Mouse (Mus musculus) midbrain, embryonic 11.5 days (tissue): ENCODE data around the gene Spdl1. TPM values are rescaled to one million over a fixed set of nuclear protein-coding genes. Genes with fewer than 3 reads are reported as not detected.
A peak's percentile ranks its signal among the peaks of the same experiment; 100 is the strongest.

Experiments
- ATAC-seq: fragments of 200-750 bp; cut with Nextera tagmentation; 2 replicates; pipeline ENCODE4 v1.8.0; 2017; ENCODE audit warnings: moderate TSS enrichment, moderate library complexity; ENCODE audit not compliant: low FRiP score
- DNase-seq: peaks from one replicate; pipeline ENCODE4 v3.0.0; 2015; ENCODE audit warnings: low spot score; ENCODE audit errors: missing footprints
- H3K27ac ChIP-seq: fragments of 300-500 bp; sonication (generic); 2 replicates; pipeline ENCODE4 v1.5.1; 2014; ENCODE audit warnings: low read depth, low read length
- H3K27me3 ChIP-seq: fragments of 300-500 bp; sonication (generic); 2 replicates; pipeline ENCODE4 v1.6.1; 2014; ENCODE audit warnings: mild to moderate bottlenecking, low read length, moderate library complexity, mixed read lengths; ENCODE audit not compliant: control insufficient read depth, insufficient read depth
- H3K36me3 ChIP-seq: fragments of 300-500 bp; sonication (generic); 2 replicates; pipeline ENCODE4 v1.6.1; 2014; ENCODE audit warnings: mild to moderate bottlenecking, low read length, moderate library complexity, mixed read lengths; ENCODE audit not compliant: control insufficient read depth, insufficient read depth
- H3K4me1 ChIP-seq: fragments of 300-500 bp; sonication (generic); 2 replicates; pipeline ENCODE4 v1.6.1; 2014; ENCODE audit warnings: low read length; ENCODE audit not compliant: control insufficient read depth, insufficient read depth
- H3K4me2 ChIP-seq: fragments of 300-500 bp; sonication (generic); 2 replicates; pipeline ENCODE4 v1.6.1; 2014; ENCODE audit warnings: mild to moderate bottlenecking, moderate library complexity
- H3K4me3 ChIP-seq: fragments of 300-500 bp; sonication (generic); 2 replicates; pipeline ENCODE4 v1.5.1; 2014; ENCODE audit warnings: low read depth, low read length
- H3K9ac ChIP-seq: fragments of 300-500 bp; sonication (generic); 2 replicates; pipeline ENCODE4 v1.6.1; 2014; ENCODE audit warnings: low read length
- H3K9me3 ChIP-seq: fragments of 300-500 bp; sonication (generic); 2 replicates; pipeline ENCODE4 v1.6.1; 2016; ENCODE audit warnings: low read length; ENCODE audit not compliant: control insufficient read depth
- WGBS: fragments of 180-500 bp; shearing (Covaris S2); extraction: QIAGEN DNeasy Blood & Tissue Kit; methylation state at CpG from one replicate; pipeline ENCODE4 v1.1.7; 2014; 5-methylcytosine and 5-hydroxymethylcytosine counted together
- polyA plus RNA-seq: library from polyadenylated mRNA; unstranded; fragments of >200 nt; fragmentation: Nextera tagmentation; extraction: Ambion mirVana; gene quantifications from 2 replicates; pipeline ENCODE4 v1.2.1, GENCODE M21; 2014

Spdl1 gene
- polyA plus RNA-seq, 1 experiment from 2014 or later, result 30.2 TPM

DNA sequence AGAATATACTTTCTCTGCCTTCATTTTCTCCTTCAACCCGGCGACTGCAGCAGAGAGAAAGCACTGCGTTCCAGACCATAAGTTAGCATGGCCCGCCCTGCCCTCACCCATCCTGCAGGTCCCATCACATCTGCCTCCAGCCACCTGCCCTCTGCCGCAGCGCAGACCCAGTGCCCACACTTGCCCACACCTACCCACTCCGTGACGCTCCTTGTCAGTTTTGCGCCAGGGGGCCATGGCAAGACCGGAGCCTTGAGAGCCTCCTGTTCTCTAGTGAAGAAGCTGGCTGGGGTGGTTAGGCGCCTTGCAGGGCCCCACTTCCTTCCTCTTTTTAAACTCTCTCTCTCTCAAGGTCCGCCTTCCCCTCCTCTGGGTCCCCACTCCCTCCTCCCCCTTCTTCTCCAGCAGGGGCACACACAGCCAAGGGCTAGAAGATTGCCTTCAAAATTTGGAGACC is 49.8 kb downstream of the Spdl1 start, which contains the start of gene Dock2:
TSS of gene Dock2 (minus strand) at position 306 of the 457 bp plus-strand sequence.
- Histone ChIP-seq H3K9ac (no peak within 1 kb of the TSS), H3K27me3 (no peaks in the 10 kb centered on the region), H3K4me1 (no peaks in the 10 kb centered on the region), H3K36me3 (no peaks in the 10 kb centered on the region), H3K9me3 (no peaks in the 10 kb centered on the region), H3K4me2 (no peak within 1 kb of the TSS), H3K27ac (no peak within 1 kb of the TSS), H3K4me3 (no peak within 1 kb of the TSS)
- no peak for ATAC-seq
- WGBS, result 91% methylated on average over 12 of the region's 12 CpGs
- no peak for DNase-seq

DNA sequence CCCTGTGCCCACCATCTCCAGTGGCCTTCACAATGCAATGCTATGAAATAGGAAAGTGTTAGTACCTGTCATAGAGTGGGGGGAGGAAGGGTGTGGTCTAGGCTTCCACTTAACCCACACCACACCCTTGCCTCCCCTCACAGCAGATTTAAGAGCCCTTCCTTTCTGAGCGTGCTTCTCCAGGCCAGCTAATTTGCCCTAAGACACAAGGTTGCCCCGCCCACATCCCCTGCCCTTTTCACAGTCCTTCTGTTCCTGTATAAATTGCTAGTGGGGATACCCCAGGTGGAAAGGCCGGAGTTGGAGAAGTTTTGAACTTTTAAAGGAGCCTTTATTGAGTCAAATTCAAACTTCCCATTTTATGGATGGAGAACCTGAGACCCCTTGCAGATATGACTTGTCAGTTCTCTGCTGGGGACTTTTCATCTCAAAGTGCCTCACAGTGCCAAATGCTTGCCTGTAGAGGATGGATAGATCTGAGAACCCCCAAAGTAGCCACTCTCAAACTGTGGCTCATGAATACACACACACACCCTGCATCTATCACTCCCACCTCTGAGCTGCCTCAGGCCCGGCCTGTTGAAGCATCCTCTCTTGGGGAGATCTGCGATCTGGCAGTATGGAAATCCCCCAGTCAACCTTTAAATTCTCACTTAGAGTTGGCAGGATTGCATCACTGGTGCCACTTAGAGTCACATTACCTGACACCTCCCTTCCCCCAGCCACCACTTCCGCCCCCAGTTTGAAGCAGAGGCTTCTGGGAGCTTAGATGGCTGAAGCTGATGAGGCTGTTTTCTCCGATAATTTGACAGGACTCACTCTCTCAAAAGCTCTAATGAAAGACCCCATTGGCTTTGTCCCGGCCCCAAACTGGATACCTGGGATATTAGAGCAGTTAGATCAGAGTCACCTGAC is 50.7 kb downstream of the Spdl1 start:
- H3K27me3 ChIP-seq, result no peaks in the 10 kb centered on the region
- DNase-seq (no peak), ATAC-seq (no peak)
- H3K4me1 ChIP-seq, result no peaks in the 10 kb centered on the region
- H3K36me3 ChIP-seq, result no peaks in the 10 kb centered on the region
- H3K27ac ChIP-seq, result no peak overlapping the region
- H3K9me3 ChIP-seq, result no peaks in the 10 kb centered on the region
- no peak overlapping the region for H3K4me2 ChIP-seq
- no peak overlapping the region for H3K9ac ChIP-seq
- 80% methylated on average over 8 of the region's 8 CpGs for WGBS
- H3K4me3 ChIP-seq, result no peak overlapping the region

DNA sequence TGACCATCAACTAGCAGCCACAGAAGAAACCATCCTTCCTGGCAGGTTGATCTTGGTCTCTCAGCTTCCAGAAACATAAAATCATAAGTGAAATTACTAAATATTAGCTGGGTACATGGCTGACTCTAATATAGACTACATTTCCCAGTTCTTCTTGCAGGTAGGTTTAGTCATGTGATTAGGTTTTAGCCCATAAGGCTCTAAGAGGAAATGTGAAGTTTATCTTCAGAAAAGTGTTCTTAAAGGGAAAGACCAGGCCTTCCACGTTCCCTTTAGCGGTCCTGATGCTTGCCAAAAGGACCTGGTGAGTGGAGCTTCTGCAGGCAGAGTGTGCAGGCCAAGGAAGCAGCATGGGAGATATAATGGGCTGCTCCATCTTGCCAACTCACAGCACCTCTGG is 52.7 kb downstream of the Spdl1 start:
- Histone ChIP-seq H3K4me1 (no peaks in the 10 kb centered on the region), H3K36me3 (no peaks in the 10 kb centered on the region), H3K27ac (no peak overlapping the region), H3K27me3 (no peaks in the 10 kb centered on the region), H3K4me2 (no peak overlapping the region), H3K4me3 (no peak overlapping the region), H3K9ac (no peak overlapping the region), H3K9me3 (no peaks in the 10 kb centered on the region)
- DNase-seq (peak; percentile 72), ATAC-seq (no peak)
- 73% methylated on average over 2 of the region's 2 CpGs for WGBS

DNA sequence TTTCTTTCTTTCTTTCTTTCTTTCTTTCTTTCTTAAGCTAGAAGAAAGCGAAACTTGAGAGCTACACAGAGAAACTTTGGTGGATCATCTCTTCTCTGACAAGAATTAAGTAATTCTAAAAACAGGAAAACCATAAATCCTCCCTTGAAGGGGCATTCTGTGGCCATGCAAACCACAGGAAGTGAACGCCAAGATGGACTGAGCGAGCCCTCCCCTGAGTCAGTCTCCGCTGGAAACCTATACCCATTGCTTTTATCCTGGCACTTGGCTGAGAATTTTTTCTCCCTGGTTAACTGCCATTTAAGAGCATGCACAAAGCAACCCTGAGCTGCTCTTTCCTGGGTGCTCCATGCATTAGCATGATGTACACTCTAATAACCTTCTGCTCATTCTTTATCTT is 53.5 kb downstream of the Spdl1 start:
- Histone ChIP-seq H3K36me3 (no peaks in the 10 kb centered on the region), H3K9me3 (no peaks in the 10 kb centered on the region), H3K27ac (no peak overlapping the region), H3K4me1 (no peaks in the 10 kb centered on the region), H3K4me3 (no peak overlapping the region), H3K9ac (no peak overlapping the region), H3K4me2 (no peak overlapping the region), H3K27me3 (no peaks in the 10 kb centered on the region)
- 87% methylated on average over 4 of the region's 4 CpGs for whole genome bisulfite sequencing
- no peak for ATAC-seq
- peak; percentile 8 for DNase-seq

DNA sequence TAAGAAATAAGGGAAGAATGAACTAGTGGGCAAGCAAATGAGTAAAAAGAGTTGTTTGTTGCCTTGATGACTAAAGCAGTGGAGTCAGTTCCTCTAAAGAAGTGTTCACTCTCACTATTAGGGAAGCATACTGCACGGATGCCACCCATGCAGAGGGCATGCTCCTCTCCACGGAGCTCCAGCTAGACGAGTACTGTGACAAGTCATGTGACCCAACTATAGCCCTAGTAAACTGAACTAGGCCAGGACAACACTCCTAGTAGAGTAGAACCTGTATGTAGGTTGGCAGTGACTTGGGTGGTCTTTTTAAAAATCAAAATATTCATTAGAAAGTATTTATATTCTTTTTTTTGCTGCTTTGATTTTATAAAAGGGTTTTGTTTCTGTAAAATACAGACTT is 55.1 kb downstream of the Spdl1 start:
- H3K9ac ChIP-seq, result no peak overlapping the region
- H3K27me3 ChIP-seq, result no peaks in the 10 kb centered on the region
- WGBS, result 87% methylated on average over 3 of the region's 3 CpGs
- H3K4me3 ChIP-seq, result no peak overlapping the region
- no peaks in the 10 kb centered on the region for H3K4me1 ChIP-seq
- no peak overlapping the region for H3K27ac ChIP-seq
- no peak overlapping the region for H3K4me2 ChIP-seq
- H3K36me3 ChIP-seq, result no peaks in the 10 kb centered on the region
- DNase-seq, result peak; percentile 59
- no peak for ATAC-seq
- H3K9me3 ChIP-seq, result no peaks in the 10 kb centered on the region

DNA sequence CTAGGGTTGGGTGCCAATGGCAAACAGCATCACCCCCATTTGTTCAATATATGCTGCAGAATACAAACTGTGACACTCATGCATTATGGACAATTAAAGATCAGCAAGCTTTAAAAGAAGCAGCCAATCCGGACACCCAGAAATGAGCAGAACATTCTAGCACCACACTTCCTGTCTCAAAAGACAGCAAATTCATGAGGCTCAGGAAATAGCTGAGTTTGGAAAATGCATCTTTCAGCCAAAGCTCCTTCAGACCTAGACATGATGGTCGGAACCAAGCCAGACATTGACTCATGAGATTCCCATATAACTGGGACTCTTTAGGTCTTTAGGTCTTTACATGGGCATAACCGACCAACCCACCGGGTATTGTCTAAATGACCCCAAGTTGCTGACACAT is 55.9 kb downstream of the Spdl1 start:
- Histone ChIP-seq H3K4me1 (no peaks in the 10 kb centered on the region), H3K27ac (no peak overlapping the region), H3K36me3 (no peaks in the 10 kb centered on the region), H3K4me3 (no peak overlapping the region), H3K9ac (no peak overlapping the region), H3K4me2 (no peak overlapping the region), H3K9me3 (no peaks in the 10 kb centered on the region), H3K27me3 (no peaks in the 10 kb centered on the region)
- 90% methylated on average over 4 of the region's 4 CpGs for WGBS
- peak; percentile 4 for DNase-seq
- no peak for ATAC-seq

DNA sequence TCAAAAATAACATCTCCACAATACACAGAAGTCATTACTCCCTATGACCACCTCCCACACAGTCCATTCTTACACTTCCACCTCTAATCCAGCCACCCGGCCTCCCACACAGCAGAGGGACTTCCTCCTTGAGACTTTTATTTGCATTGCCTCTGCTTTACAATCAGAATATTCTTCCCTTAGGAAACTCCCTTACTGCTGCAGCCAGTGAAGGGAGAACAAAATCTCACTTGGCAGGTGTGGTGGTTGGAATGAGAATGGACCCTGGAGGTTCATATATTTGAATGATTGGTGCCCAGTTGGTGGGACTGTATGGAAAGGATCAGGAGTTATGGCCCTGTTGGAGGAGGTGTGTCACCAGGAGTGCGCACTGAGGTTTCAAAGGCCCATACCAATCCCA is 57.4 kb downstream of the Spdl1 start:
- no peak overlapping the region for H3K27ac ChIP-seq
- 81% methylated on average over 2 of the region's 2 CpGs for WGBS
- DNase-seq, result peak; percentile 31

DNA sequence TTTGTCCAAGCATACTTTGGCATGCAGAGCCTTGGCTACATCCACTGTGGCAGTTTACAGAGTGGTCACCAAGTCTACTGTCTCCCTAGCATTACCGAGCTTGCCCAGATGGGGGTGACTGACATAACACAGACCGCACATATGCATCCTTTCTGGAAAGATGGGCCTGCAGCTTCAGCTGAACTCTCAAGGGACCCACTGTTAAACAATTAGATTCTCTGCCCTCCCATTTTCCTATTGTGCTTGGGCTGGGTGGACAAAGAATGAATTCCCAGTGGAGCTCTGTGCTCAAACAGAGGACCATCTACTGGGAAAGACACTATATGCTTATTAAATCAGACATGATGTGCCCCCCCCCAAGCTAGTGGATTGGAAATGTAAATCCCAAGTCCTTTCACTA is 58.8 kb downstream of the Spdl1 start:
- DNase-seq (peak; percentile 81), ATAC-seq (no peak)
- Histone ChIP-seq H3K27me3 (no peaks in the 10 kb centered on the region), H3K9me3 (no peaks in the 10 kb centered on the region), H3K9ac (no peak overlapping the region), H3K4me1 (no peaks in the 10 kb centered on the region), H3K4me3 (no peak overlapping the region), H3K27ac (no peak overlapping the region), H3K4me2 (no peak overlapping the region), H3K36me3 (no peaks in the 10 kb centered on the region)
- WGBS, result 74% methylated on average over 2 of the region's 2 CpGs

More for the DNA sequence above, 57.4 kb downstream of the Spdl1 start:
- Histone ChIP-seq H3K9me3 (no peaks in the 10 kb centered on the region), H3K36me3 (no peaks in the 10 kb centered on the region), H3K27me3 (no peaks in the 10 kb centered on the region), H3K4me2 (no peak overlapping the region), H3K4me1 (no peaks in the 10 kb centered on the region), H3K4me3 (no peak overlapping the region), H3K9ac (no peak overlapping the region)
- ATAC-seq, result no peak

DNA sequence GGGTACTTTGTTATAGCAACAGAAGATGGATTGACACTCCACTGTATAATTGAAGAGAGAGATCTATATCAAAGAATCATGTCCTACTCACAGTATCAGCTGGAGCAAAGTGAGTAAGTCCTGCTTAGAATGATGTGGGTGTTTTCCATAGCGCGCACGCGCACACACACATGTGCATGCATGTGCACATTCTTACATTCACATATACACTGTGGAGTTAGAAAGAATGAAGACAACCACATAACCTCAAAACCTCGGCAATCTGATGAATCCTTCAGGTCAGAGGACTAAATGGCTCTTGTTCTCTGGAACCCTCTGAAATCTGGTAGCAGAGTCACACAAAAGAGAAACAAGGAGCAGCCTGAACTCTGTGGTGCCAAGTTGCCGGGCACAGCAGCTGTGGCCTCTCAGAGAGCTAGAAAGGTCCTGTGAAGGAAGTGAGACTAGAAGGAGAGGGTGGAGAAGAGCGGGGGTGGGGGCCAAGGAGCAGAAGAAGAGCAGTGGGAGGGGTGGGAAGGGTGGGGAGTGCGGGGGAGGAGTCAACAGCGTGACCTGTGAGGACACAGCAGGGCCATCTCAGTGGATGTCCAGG is 60.0 kb downstream of the Spdl1 start:
- Histone ChIP-seq H3K4me2 (no peak overlapping the region), H3K36me3 (no peaks in the 10 kb centered on the region), H3K9ac (no peak overlapping the region), H3K27me3 (no peaks in the 10 kb centered on the region), H3K9me3 (no peaks in the 10 kb centered on the region), H3K4me1 (no peaks in the 10 kb centered on the region), H3K27ac (no peak overlapping the region), H3K4me3 (no peak overlapping the region)
- WGBS, result 91% methylated on average over 9 of the region's 9 CpGs
- ATAC-seq (no peak), DNase-seq (peak; percentile 31)
